Mouse (Mus musculus): Measurements from ENCODE around the gene Slc22a26.
"Not testable (repeated sequence)": the region's sequence is repeated elsewhere in the genome, so short reads cannot be mapped to it uniquely, and the experiment has no call there.

The Slc22a26 gene

DNA sequence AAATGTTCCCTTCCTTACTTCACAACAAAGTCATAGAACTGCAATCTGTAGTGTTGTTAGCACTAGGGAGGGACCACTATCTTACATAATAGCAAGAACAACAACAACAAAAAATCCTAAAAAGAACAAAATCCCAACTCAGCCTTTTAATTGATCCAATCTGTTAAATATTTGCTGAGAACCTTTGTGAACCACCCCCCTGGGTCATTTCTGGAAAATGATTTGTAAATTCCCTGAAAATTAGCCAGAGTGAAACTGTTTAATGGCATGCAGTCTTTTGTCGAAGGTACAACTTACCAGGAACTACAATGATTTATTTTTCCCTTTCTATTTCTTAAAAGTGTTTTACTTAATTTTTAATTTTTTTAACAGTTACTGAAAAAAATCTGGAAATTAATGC, at the start of gene Slc22a26:
TSS of gene Slc22a26 (minus strand) at position 97 of the 400 bp plus-strand sequence.
- no peak for DNase-seq (ENCODE audit: low spot score)

DNA sequence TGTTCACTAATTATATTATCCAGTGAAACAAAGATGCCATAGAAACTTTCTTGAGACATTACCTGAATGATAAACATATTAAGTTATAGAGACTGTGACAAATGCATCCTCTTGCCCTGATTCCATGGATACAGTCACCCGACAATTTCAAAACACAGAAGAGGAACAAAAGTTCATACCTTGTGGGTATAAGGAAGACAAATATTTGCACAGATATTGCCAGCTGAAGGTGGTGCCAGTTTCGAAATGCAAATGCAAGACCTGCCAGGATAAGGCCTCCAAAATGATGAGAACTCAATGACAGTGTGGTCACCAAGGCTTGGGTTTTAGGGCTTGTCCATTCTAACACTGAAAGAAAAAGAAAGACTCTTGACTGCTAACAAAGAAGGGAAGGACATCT, 27.4 kb upstream of the Slc22a26 start:
- DNase-seq (ENCODE audit: low spot score) = no peak

GRCm38 (mm10) chr19:7790571-7790970, 11.9 kb downstream of the Slc22a26 start:
- no peak for DNase-seq (ENCODE audit: low spot score)

- peak; percentile 21 for DNase-seq (ENCODE audit: low spot score)
Observed at GRCm38 (mm10) chr19:7775306-7775705, 27.2 kb downstream of the Slc22a26 start.

- no peak for DNase-seq (ENCODE audit: low spot score)
Observed at GRCm38 (mm10) chr19:7766124-7766523, 36.3 kb downstream of the Slc22a26 start.

DNA sequence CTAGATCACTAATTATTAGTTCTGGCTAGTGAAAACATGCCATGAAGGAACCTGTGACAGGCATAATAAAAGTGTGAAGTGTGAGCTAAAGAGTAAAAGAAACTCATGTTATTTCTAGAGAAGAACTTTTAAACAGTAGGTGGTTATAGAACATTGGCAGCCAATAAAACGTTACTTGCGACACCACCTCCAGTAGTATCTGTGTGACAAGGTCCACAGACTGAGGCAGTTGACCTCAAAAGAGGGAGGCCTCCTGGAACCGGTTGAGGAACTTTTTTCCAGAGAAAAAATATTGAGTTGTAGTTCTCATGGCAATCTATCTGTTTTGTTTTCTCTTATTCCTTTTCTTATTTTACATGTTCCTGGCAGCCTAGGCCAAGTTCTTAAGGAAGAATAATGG, 36.9 kb downstream of the Slc22a26 start:
- DNase-seq (ENCODE audit: low spot score) = no peak

- not testable (repeated sequence) for DNase-seq (ENCODE audit: low spot score)
Observed at GRCm38 (mm10) chr19:7753371-7753770, 49.1 kb downstream of the Slc22a26 start.

Measured in layer of hippocampus, adult 9-10 months (tissue).